Mouse (Mus musculus) E14TG2a.4 (cell line): ENCODE results near the gene Usp34.
"Not testable (repeated sequence)": the region's sequence is repeated elsewhere in the genome, so short reads cannot be mapped to it uniquely, and the experiment has no call there.

Experiments used
- CTCF ChIP-seq: conservative IDR thresholded peaks from 2 replicates; pipeline ENCODE4 v1.5.1; 2014; ENCODE audit warnings: low read length
- NANOG ChIP-seq: IDR thresholded peaks from 2 replicates; pipeline ENCODE4 v1.6.1; 2014; ENCODE audit warnings: borderline replicate concordance, low read length, mixed read lengths
- POU5F1 ChIP-seq: IDR thresholded peaks from 2 replicates; pipeline ENCODE4 v1.6.1; 2014; ENCODE audit warnings: low read length, borderline replicate concordance

DNA sequence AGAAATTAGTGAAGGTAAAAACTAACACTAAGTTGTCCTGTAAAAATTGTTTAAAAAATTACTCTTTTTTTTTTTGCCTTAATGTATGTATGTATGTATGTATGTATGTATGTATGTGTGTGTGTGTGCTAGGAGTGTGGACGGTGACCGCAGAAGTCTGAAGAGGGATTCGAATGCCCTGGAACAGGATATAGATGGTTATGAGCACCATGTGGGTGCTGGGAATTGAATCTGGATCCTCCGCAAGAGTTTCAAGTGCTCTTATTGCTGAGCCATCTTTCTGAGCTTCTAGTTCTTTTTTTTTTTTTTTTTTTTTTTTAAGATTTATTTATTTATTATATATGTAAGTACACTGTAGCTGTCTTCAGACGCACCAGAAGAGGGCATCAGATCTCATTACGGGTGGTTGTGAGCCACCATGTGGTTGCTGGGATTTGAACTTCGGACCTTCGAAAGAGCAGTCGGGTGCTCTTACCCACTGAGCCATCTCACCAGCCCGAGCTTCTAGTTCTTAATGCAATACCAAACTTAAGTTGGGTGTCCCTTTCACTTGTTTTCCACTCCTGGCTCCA, 1.5 kb upstream of the Usp34 start:
- not testable (repeated sequence) for TF ChIP-seq CTCF, NANOG, POU5F1
